Mouse (Mus musculus): ENCODE measurements around the gene Atp6v0b.

- TF ChIP-seq POLR2A (IDR thresholded peaks at IDR 0.05; ENCODE audit: borderline replicate concordance, extremely low read depth, insufficient read depth, insufficient read length, poor library complexity, severe bottlenecking), result no peak
- TF ChIP-seq CTCF (IDR thresholded peaks at IDR 0.05; ENCODE audit: borderline replicate concordance, extremely low read depth, insufficient read depth, insufficient read length), result no peak
Observed at GRCm38 (mm10) chr4:117923450-117923849, 36.3 kb upstream of the Atp6v0b start.
